Mouse (Mus musculus): ENCODE data around the gene Abca8a. TPM values are rescaled to one million over a fixed set of nuclear protein-coding genes. Genes with fewer than 3 reads are reported as not detected.

The Abca8a gene
- total RNA-seq, 1 experiment, result 0.27 TPM

DNA sequence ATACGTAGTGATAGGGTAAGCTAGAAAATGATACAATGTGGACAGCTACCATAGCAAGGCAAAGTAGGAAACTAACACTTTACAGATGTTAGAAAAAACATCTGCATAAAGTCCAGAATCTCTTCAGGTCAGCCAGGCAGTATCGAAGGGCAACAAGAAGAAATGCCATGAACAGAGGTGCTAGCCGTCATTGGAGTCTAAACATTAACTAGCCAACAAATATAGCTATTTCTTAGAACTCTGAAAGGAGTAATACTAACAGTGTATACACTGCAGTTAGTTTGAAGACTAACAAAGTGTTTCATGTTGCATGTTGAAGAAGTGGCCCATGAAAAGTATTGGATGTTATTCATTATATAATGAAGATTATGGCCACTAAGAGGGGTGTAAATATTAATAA lies 23.6 kb downstream of the Abca8a start:
- H3K4me3 ChIP-seq (ENCODE audit: insufficient read depth in 1 of 2, low read depth in 1 of 2, low read length in 2 of 2, poor library complexity in 1 of 2, severe bottlenecking in 1 of 2), result no peak overlapping the region
- H3K4me1 ChIP-seq (ENCODE audit: control insufficient read depth in 2 of 2, insufficient read depth in 2 of 2, low read length in 2 of 2, poor library complexity in 1 of 2), result no peaks in the 10 kb centered on the region
- H3K9ac ChIP-seq (ENCODE audit: insufficient read depth, low read depth, low read length, poor library complexity, severe bottlenecking), result no peak overlapping the region
- no peaks in the 10 kb centered on the region for H3K36me3 ChIP-seq (ENCODE audit: control insufficient read depth, insufficient read depth, low read length, poor library complexity, severe bottlenecking)
- H3K9me3 ChIP-seq (ENCODE audit: control insufficient read depth, insufficient read depth, low read depth, low read length), result no peaks in the 10 kb centered on the region
- no peak for DNase-seq (ENCODE audit: low read depth, low spot score)
- H3K27ac ChIP-seq (ENCODE audit: insufficient read depth, low read depth, low read length, poor library complexity, severe bottlenecking), result no peak overlapping the region
- TF ChIP-seq ZC3H11A (IDR thresholded peaks at IDR 0.05; ENCODE audit: borderline replicate concordance, low read depth, low read length) (no peak), CHD2 (IDR thresholded peaks at IDR 0.05; ENCODE audit: low read depth, low read length) (no peak), ZNF384 (IDR thresholded peaks at IDR 0.05; ENCODE audit: low read depth, low read length) (no peak), MAFK (IDR thresholded peaks at IDR 0.05; ENCODE audit: insufficient read depth, low read depth, low read length) (no peak), HCFC1 (IDR thresholded peaks at IDR 0.05; ENCODE audit: borderline replicate concordance, insufficient read depth, low read length) (no peak)
- in situ Hi-C loops (cut with MboI; ENCODE audit: low sequenced_read_pairs in 2 of 2, unreplicated experiment in 2 of 2), result no loop called here

DNA sequence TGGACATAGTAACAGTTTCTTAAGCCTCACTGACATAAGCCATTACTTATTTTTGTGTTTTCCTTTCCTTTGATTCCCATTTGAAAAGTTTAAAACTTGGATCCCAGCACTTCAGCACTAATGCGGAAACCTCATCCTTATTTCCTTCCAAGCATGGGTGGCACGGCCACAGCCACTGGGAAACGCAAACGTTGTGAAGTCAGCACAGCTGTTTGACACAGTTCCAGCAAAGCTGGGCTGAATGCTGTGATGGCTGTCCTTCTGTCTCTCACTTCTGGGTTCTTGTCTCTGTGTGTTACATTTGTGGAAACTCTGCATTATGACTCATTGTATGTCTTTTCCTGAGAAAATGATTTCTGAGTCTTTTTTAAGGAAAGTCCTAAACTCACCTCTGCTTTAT lies 34.7 kb downstream of the Abca8a start:
- Histone ChIP-seq H3K9ac (ENCODE audit: insufficient read depth, low read depth, low read length, poor library complexity, severe bottlenecking) (no peak overlapping the region), H3K9me3 (ENCODE audit: control insufficient read depth, insufficient read depth, low read depth, low read length) (no peaks in the 10 kb centered on the region), H3K36me3 (ENCODE audit: control insufficient read depth, insufficient read depth, low read length, poor library complexity, severe bottlenecking) (no peaks in the 10 kb centered on the region), H3K4me1 (ENCODE audit: control insufficient read depth in 2 of 2, insufficient read depth in 2 of 2, low read length in 2 of 2, poor library complexity in 1 of 2) (no peaks in the 10 kb centered on the region), H3K4me3 (ENCODE audit: insufficient read depth in 1 of 2, low read depth in 1 of 2, low read length in 2 of 2, poor library complexity in 1 of 2, severe bottlenecking in 1 of 2) (no peak overlapping the region), H3K27ac (ENCODE audit: insufficient read depth, low read depth, low read length, poor library complexity, severe bottlenecking) (no peak overlapping the region)
- DNase-seq (ENCODE audit: low read depth, low spot score), result no peak
- in situ Hi-C loops (cut with MboI; ENCODE audit: low sequenced_read_pairs in 2 of 2, unreplicated experiment in 2 of 2), result no loop called here
- TF ChIP-seq CHD2 (IDR thresholded peaks at IDR 0.05; ENCODE audit: low read depth, low read length) (no peak), HCFC1 (IDR thresholded peaks at IDR 0.05; ENCODE audit: borderline replicate concordance, insufficient read depth, low read length) (no peak), ZNF384 (IDR thresholded peaks at IDR 0.05; ENCODE audit: low read depth, low read length) (no peak), MAFK (IDR thresholded peaks at IDR 0.05; ENCODE audit: insufficient read depth, low read depth, low read length) (no peak), ZC3H11A (IDR thresholded peaks at IDR 0.05; ENCODE audit: borderline replicate concordance, low read depth, low read length) (no peak)

DNA sequence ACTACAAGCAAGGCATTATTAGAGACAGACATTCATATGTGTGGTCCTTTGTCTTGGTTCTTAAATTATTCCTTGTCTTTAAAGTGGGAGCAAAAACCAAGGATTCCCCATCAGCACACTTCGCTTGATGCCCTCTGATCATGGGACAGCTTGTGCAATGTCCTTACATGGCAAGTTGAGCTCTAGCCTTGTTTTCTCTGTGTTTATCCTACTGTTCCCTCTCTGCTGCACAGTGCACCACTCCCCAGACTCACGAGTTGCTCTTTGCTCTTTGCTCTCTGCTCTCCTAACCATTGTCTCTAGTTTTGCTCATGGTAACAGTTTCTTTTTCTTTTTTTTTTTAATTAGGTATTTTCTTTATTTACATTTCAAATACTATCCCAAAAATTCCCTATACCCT lies 35.7 kb downstream of the Abca8a start:
- no peak for TF ChIP-seq MAFK (IDR thresholded peaks at IDR 0.05; ENCODE audit: insufficient read depth, low read depth, low read length)
- no peak for TF ChIP-seq ZC3H11A (IDR thresholded peaks at IDR 0.05; ENCODE audit: borderline replicate concordance, low read depth, low read length)
- no peak for TF ChIP-seq HCFC1 (IDR thresholded peaks at IDR 0.05; ENCODE audit: borderline replicate concordance, insufficient read depth, low read length)
- no peak for TF ChIP-seq CHD2 (IDR thresholded peaks at IDR 0.05; ENCODE audit: low read depth, low read length)
- Histone ChIP-seq H3K9me3 (ENCODE audit: control insufficient read depth, insufficient read depth, low read depth, low read length) (no peaks in the 10 kb centered on the region), H3K9ac (ENCODE audit: insufficient read depth, low read depth, low read length, poor library complexity, severe bottlenecking) (no peak overlapping the region), H3K27ac (ENCODE audit: insufficient read depth, low read depth, low read length, poor library complexity, severe bottlenecking) (no peak overlapping the region), H3K4me3 (ENCODE audit: insufficient read depth in 1 of 2, low read depth in 1 of 2, low read length in 2 of 2, poor library complexity in 1 of 2, severe bottlenecking in 1 of 2) (no peak overlapping the region), H3K36me3 (ENCODE audit: control insufficient read depth, insufficient read depth, low read length, poor library complexity, severe bottlenecking) (no peaks in the 10 kb centered on the region), H3K4me1 (ENCODE audit: control insufficient read depth in 2 of 2, insufficient read depth in 2 of 2, low read length in 2 of 2, poor library complexity in 1 of 2) (no peaks in the 10 kb centered on the region)
- no peak for DNase-seq (ENCODE audit: low read depth, low spot score)
- in situ Hi-C loops (cut with MboI; ENCODE audit: low sequenced_read_pairs in 2 of 2, unreplicated experiment in 2 of 2), result no loop called here

DNA sequence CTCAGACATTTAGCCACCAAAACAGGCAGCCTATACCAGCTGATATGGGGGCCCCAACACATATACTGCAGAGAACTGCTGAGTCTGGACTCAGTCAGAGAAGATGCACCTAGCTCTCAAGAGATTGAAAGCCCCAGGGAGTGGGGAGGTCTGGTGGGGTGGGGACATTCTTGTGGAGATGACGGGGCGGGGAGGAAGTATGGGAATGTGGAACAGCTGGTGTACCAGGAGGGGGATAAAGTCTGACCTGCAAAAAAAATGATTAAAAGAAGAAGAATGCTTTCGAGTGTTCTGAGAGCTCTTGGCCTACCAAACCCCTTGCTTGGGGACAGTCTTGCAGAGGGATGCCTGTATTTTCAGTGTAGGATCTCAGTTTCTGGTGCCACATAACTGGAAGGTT lies 42.1 kb downstream of the Abca8a start:
- Histone ChIP-seq H3K27ac (ENCODE audit: insufficient read depth, low read depth, low read length, poor library complexity, severe bottlenecking) (no peak overlapping the region), H3K36me3 (ENCODE audit: control insufficient read depth, insufficient read depth, low read length, poor library complexity, severe bottlenecking) (no peaks in the 10 kb centered on the region), H3K9ac (ENCODE audit: insufficient read depth, low read depth, low read length, poor library complexity, severe bottlenecking) (no peak overlapping the region), H3K4me3 (ENCODE audit: insufficient read depth in 1 of 2, low read depth in 1 of 2, low read length in 2 of 2, poor library complexity in 1 of 2, severe bottlenecking in 1 of 2) (no peak overlapping the region), H3K4me1 (ENCODE audit: control insufficient read depth in 2 of 2, insufficient read depth in 2 of 2, low read length in 2 of 2, poor library complexity in 1 of 2) (no peaks in the 10 kb centered on the region), H3K9me3 (ENCODE audit: control insufficient read depth, insufficient read depth, low read depth, low read length) (no peaks in the 10 kb centered on the region)
- in situ Hi-C loops (cut with MboI; ENCODE audit: low sequenced_read_pairs in 2 of 2, unreplicated experiment in 2 of 2), result no loop called here
- no peak for TF ChIP-seq ZNF384 (IDR thresholded peaks at IDR 0.05; ENCODE audit: low read depth, low read length)
- TF ChIP-seq ZC3H11A (IDR thresholded peaks at IDR 0.05; ENCODE audit: borderline replicate concordance, low read depth, low read length), result no peak
- TF ChIP-seq CHD2 (IDR thresholded peaks at IDR 0.05; ENCODE audit: low read depth, low read length), result no peak
- TF ChIP-seq MAFK (IDR thresholded peaks at IDR 0.05; ENCODE audit: insufficient read depth, low read depth, low read length), result no peak
- no peak for TF ChIP-seq HCFC1 (IDR thresholded peaks at IDR 0.05; ENCODE audit: borderline replicate concordance, insufficient read depth, low read length)
- no peak for DNase-seq (ENCODE audit: low read depth, low spot score)

DNA sequence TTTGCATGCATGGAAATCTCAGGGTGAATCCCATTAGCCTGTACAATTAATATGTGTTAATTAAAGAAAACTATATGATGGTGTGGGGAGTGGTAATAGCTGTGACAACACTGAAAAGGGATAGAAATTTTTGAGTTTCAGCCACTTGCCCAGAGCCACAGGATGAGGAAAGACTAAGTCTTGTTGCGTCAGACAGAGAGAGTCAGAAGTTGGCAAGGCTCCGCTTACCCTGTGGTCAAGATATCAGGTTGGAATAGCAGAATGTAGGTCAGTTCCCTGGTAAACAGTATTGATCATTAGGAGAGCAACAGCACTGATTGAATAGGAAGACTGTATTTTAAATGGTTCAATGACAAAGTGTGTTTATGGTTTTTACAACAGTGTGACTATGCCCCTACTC lies 58.0 kb downstream of the Abca8a start:
- Histone ChIP-seq H3K27ac (ENCODE audit: insufficient read depth, low read depth, low read length, poor library complexity, severe bottlenecking) (no peak overlapping the region), H3K4me3 (ENCODE audit: insufficient read depth in 1 of 2, low read depth in 1 of 2, low read length in 2 of 2, poor library complexity in 1 of 2, severe bottlenecking in 1 of 2) (no peak overlapping the region)
- in situ Hi-C loops (cut with MboI; ENCODE audit: low sequenced_read_pairs in 2 of 2, unreplicated experiment in 2 of 2), result no loop called here

More for the DNA sequence above, 58.0 kb downstream of the Abca8a start:
- Histone ChIP-seq H3K4me1 (ENCODE audit: control insufficient read depth in 2 of 2, insufficient read depth in 2 of 2, low read length in 2 of 2, poor library complexity in 1 of 2) (no peaks in the 10 kb centered on the region), H3K9me3 (ENCODE audit: control insufficient read depth, insufficient read depth, low read depth, low read length) (no peaks in the 10 kb centered on the region), H3K36me3 (ENCODE audit: control insufficient read depth, insufficient read depth, low read length, poor library complexity, severe bottlenecking) (no peaks in the 10 kb centered on the region), H3K9ac (ENCODE audit: insufficient read depth, low read depth, low read length, poor library complexity, severe bottlenecking) (no peak overlapping the region)
- TF ChIP-seq MAFK (IDR thresholded peaks at IDR 0.05; ENCODE audit: insufficient read depth, low read depth, low read length) (no peak), ZNF384 (IDR thresholded peaks at IDR 0.05; ENCODE audit: low read depth, low read length) (no peak), ZC3H11A (IDR thresholded peaks at IDR 0.05; ENCODE audit: borderline replicate concordance, low read depth, low read length) (no peak), HCFC1 (IDR thresholded peaks at IDR 0.05; ENCODE audit: borderline replicate concordance, insufficient read depth, low read length) (no peak), CHD2 (IDR thresholded peaks at IDR 0.05; ENCODE audit: low read depth, low read length) (no peak)
- no peak for DNase-seq (ENCODE audit: low read depth, low spot score)
